Mouse (Mus musculus) heart, embryonic 12.5 days (tissue): ENCODE results near the gene Flt3l. TPM values are rescaled to one million over a fixed set of nuclear protein-coding genes. Genes with fewer than 3 reads are reported as not detected.

Experiments used
- ATAC-seq: fragments of 200-750 bp; cut with Nextera tagmentation; 2 replicates; pipeline ENCODE4 v1.8.0; 2017; ENCODE audit warnings: moderate TSS enrichment, moderate library complexity; ENCODE audit not compliant: insufficient number of reproducible peaks, low FRiP score
- H3K27ac ChIP-seq: fragments of 300-500 bp; sonication (generic); 2 replicates; pipeline ENCODE4 v1.5.1; 2016; ENCODE audit warnings: mild to moderate bottlenecking, moderate library complexity; ENCODE audit not compliant: poor library complexity, severe bottlenecking
- H3K27me3 ChIP-seq: fragments of 300-500 bp; sonication (generic); replicated peaks from 2 replicates; pipeline ENCODE4 v1.6.1; 2016; ENCODE audit warnings: mild to moderate bottlenecking, moderate library complexity
- H3K36me3 ChIP-seq: fragments of 300-500 bp; sonication (generic); 2 replicates; pipeline ENCODE4 v1.6.1; 2016; ENCODE audit warnings: mild to moderate bottlenecking, moderate library complexity
- H3K4me1 ChIP-seq: fragments of 300-500 bp; sonication (generic); replicated peaks from 2 replicates; pipeline ENCODE4 v1.6.1; 2016; ENCODE audit warnings: mild to moderate bottlenecking
- H3K4me2 ChIP-seq: fragments of 300-500 bp; sonication (generic); 2 replicates; pipeline ENCODE4 v1.6.1; 2016; ENCODE audit warnings: mild to moderate bottlenecking, moderate library complexity
- H3K4me3 ChIP-seq: fragments of 300-500 bp; sonication (generic); 2 replicates; pipeline ENCODE4 v1.5.1; 2016; ENCODE audit warnings: mild to moderate bottlenecking
- H3K9ac ChIP-seq: fragments of 300-500 bp; sonication (generic); 2 replicates; pipeline ENCODE4 v1.6.1; 2016; ENCODE audit warnings: mild to moderate bottlenecking, moderate library complexity
- H3K9me3 ChIP-seq: fragments of 300-500 bp; sonication (generic); replicated peaks from 2 replicates; pipeline ENCODE4 v1.6.1; 2016; ENCODE audit warnings: mild to moderate bottlenecking, moderate library complexity
- WGBS: fragments of 180-500 bp; shearing (Covaris S2); methylation state at CpG from one replicate; pipeline ENCODE4 v1.1.7; 2016; 5-methylcytosine and 5-hydroxymethylcytosine counted together
- polyA plus RNA-seq: library from polyadenylated mRNA; unstranded; fragments of >200 nt; fragmentation: Nextera tagmentation; extraction: Ambion mirVana; gene quantifications from 2 replicates; pipeline ENCODE4 v1.2.1, GENCODE M21; 2016

Flt3l gene
- polyA plus RNA-seq, 1 experiment from 2014 or later, result 1.1 TPM

GRCm38 (mm10) chr7:45144368-45145174 is 8.3 kb upstream of the Flt3l start:
- Histone ChIP-seq H3K27me3 (no peaks in the 10 kb centered on the region), H3K4me3 (no peak overlapping the region), H3K9me3 (no peaks in the 10 kb centered on the region), H3K9ac (no peak overlapping the region), H3K36me3 (peaks cover 65% of the 10 kb centered on the region), H3K4me2 (no peak overlapping the region), H3K4me1 (peaks cover 10% of the 10 kb centered on the region), H3K27ac (no peak overlapping the region)
- no peak for ATAC-seq
- 85% methylated on average over 13 of the region's 13 CpGs for WGBS

- WGBS, result 78% methylated on average over 5 of the region's 5 CpGs
- Histone ChIP-seq H3K9me3 (no peaks in the 10 kb centered on the region), H3K4me2 (no peak overlapping the region), H3K27ac (no peak overlapping the region), H3K36me3 (peaks cover 55% of the 10 kb centered on the region), H3K9ac (no peak overlapping the region), H3K4me3 (no peak overlapping the region), H3K27me3 (0 out of 2 replicates have a peak, but pooled peaks cover 4% of the 10 kb centered on the region), H3K4me1 (peaks cover 26% of the 10 kb centered on the region)
- ATAC-seq, result no peak
Observed at GRCm38 (mm10) chr7:45141914-45142313, 5.7 kb upstream of the Flt3l start.

- H3K4me2 ChIP-seq, result no peak overlapping the region
- no peak for ATAC-seq
- 81% methylated on average over 3 of the region's 3 CpGs for WGBS
- H3K27me3 ChIP-seq, result 0 out of 2 replicates have a peak, but pooled peaks cover 5% of the 10 kb centered on the region
- no peak overlapping the region for H3K4me3 ChIP-seq
- H3K27ac ChIP-seq, result no peak overlapping the region
- H3K36me3 ChIP-seq, result peaks cover 49% of the 10 kb centered on the region
- no peak overlapping the region for H3K9ac ChIP-seq
- no peaks in the 10 kb centered on the region for H3K9me3 ChIP-seq
- H3K4me1 ChIP-seq, result peaks cover 26% of the 10 kb centered on the region
Observed at GRCm38 (mm10) chr7:45141319-45141718, 5.1 kb upstream of the Flt3l start.

- Histone ChIP-seq H3K4me2 (no peak overlapping the region), H3K27me3 (0 out of 2 replicates have a peak, but pooled peaks cover 8% of the 10 kb centered on the region), H3K27ac (no peak overlapping the region), H3K9ac (no peak overlapping the region), H3K4me3 (no peak overlapping the region), H3K9me3 (no peaks in the 10 kb centered on the region), H3K36me3 (peaks cover 37% of the 10 kb centered on the region), H3K4me1 (peaks cover 34% of the 10 kb centered on the region)
- WGBS, result 73% methylated on average over 8 of the region's 8 CpGs
- ATAC-seq, result no peak
Observed at GRCm38 (mm10) chr7:45139904-45140723, 3.9 kb upstream of the Flt3l start.

- peaks cover under 1% of the 10 kb centered on the region for H3K9me3 ChIP-seq
- H3K4me2 ChIP-seq, result no peak overlapping the region
- H3K36me3 ChIP-seq, result peaks cover 20% of the 10 kb centered on the region
- no peak for ATAC-seq
- 89% methylated on average over 1 of the region's 1 CpGs for WGBS
- H3K27me3 ChIP-seq, result 0 out of 2 replicates have a peak, but pooled peaks cover 8% of the 10 kb centered on the region
- no peak overlapping the region for H3K9ac ChIP-seq
- peaks cover 39% of the 10 kb centered on the region for H3K4me1 ChIP-seq
- H3K27ac ChIP-seq, result peak overlapping the region; percentile 36; the same call in 1 of the 2 replicates
- H3K4me3 ChIP-seq, result no peak overlapping the region
Observed at GRCm38 (mm10) chr7:45138403-45138802, 2.2 kb upstream of the Flt3l start.

- Histone ChIP-seq H3K27ac (peak overlapping the region; percentile 54), H3K9ac (no peak overlapping the region; the same call in 1 of the 2 replicates), H3K4me2 (0 out of 2 replicates have a peak overlapping the region, but pooled peaks have one; percentile 13), H3K4me3 (no peak overlapping the region), H3K4me1 (peaks cover 39% of the 10 kb centered on the region), H3K9me3 (peaks cover 3% of the 10 kb centered on the region), H3K27me3 (0 out of 2 replicates have a peak, but pooled peaks cover 8% of the 10 kb centered on the region), H3K36me3 (peaks cover 11% of the 10 kb centered on the region)
- ATAC-seq, result peak; percentile 69
- WGBS, result 57% methylated on average over 12 of the region's 12 CpGs
Observed at GRCm38 (mm10) chr7:45137171-45138006, 1.2 kb upstream of the Flt3l start.

GRCm38 (mm10) chr7:45135370-45135769 is 862 bp downstream of the Flt3l start:
- 56% methylated on average over 3 of the region's 3 CpGs for WGBS
- H3K27me3 ChIP-seq, result 0 out of 2 replicates have a peak, but pooled peaks cover 8% of the 10 kb centered on the region
- H3K27ac ChIP-seq, result 0 out of 2 replicates have a peak overlapping the region, but pooled peaks have one; percentile 1
- H3K9me3 ChIP-seq, result peaks cover 3% of the 10 kb centered on the region
- no peak for ATAC-seq
- H3K4me3 ChIP-seq, result peak overlapping the region; percentile 57
- H3K4me2 ChIP-seq, result peak overlapping the region; percentile 87
- peaks cover 47% of the 10 kb centered on the region for H3K4me1 ChIP-seq
- H3K9ac ChIP-seq, result peak overlapping the region; percentile 66; the same call in 1 of the 2 replicates
- H3K36me3 ChIP-seq, result no peaks in the 10 kb centered on the region

GRCm38 (mm10) chr7:45134544-45135026 is 1.6 kb downstream of the Flt3l start:
- Histone ChIP-seq H3K9ac (no peak overlapping the region), H3K27ac (no peak overlapping the region), H3K4me1 (peaks cover 42% of the 10 kb centered on the region), H3K9me3 (peaks cover 3% of the 10 kb centered on the region), H3K4me3 (peak overlapping the region; percentile 57; the same call in 1 of the 2 replicates), H3K36me3 (no peaks in the 10 kb centered on the region), H3K27me3 (0 out of 2 replicates have a peak, but pooled peaks cover 8% of the 10 kb centered on the region), H3K4me2 (peak overlapping the region; percentile 87)
- ATAC-seq, result peak; percentile 57
- WGBS, result 8% methylated on average over 12 of the region's 12 CpGs

- Histone ChIP-seq H3K36me3 (no peaks in the 10 kb centered on the region), H3K4me1 (peaks cover 36% of the 10 kb centered on the region), H3K27me3 (0 out of 2 replicates have a peak, but pooled peaks cover 8% of the 10 kb centered on the region), H3K4me3 (no peak overlapping the region), H3K9me3 (peaks cover 3% of the 10 kb centered on the region), H3K27ac (no peak overlapping the region), H3K4me2 (0 out of 2 replicates have a peak overlapping the region, but pooled peaks have one; percentile 6), H3K9ac (no peak overlapping the region)
- ATAC-seq, result no peak
- WGBS, result 84% methylated on average over 8 of the region's 8 CpGs
Observed at GRCm38 (mm10) chr7:45133446-45134159, 2.6 kb downstream of the Flt3l start.

GRCm38 (mm10) chr7:45131850-45132249 is 4.4 kb downstream of the Flt3l start:
- WGBS, result 59% methylated on average over 11 of the region's 11 CpGs
- Histone ChIP-seq H3K27ac (no peak overlapping the region), H3K36me3 (peaks cover 7% of the 10 kb centered on the region), H3K9me3 (peaks cover 3% of the 10 kb centered on the region), H3K9ac (peak overlapping the region; percentile 46), H3K4me1 (peaks cover 30% of the 10 kb centered on the region), H3K4me2 (no peak overlapping the region), H3K27me3 (0 out of 2 replicates have a peak, but pooled peaks cover 4% of the 10 kb centered on the region), H3K4me3 (no peak overlapping the region)
- ATAC-seq, result no peak
